Mouse (Mus musculus): ENCODE data around the gene Sorbs2. TPM values are rescaled to one million over a fixed set of nuclear protein-coding genes. Genes with fewer than 3 reads are reported as not detected.
A peak's percentile ranks its signal among the peaks of the same experiment; 100 is the strongest.

Sorbs2 gene
- polyA plus RNA-seq, 1 experiment from 2014 or later, result 32.2 TPM

GRCm38 (mm10) chr8:45734071-45734470 lies 226.5 kb downstream of the Sorbs2 start:
- no peak for ATAC-seq (ENCODE audit: low read depth)
- no peak overlapping the region for H3K9ac ChIP-seq (ENCODE audit: low read depth, low read length)

GRCm38 (mm10) chr8:45737266-45737665 lies 229.7 kb downstream of the Sorbs2 start:
- WGBS, result 88% methylated on average over 2 of the region's 2 CpGs
- Histone ChIP-seq H3K27ac (replicated peaks; ENCODE audit: low read depth, low read length) (no peak overlapping the region), H3K4me2 (ENCODE audit: low read depth, low read length) (no peak overlapping the region)

More at GRCm38 (mm10) chr8:45734071-45734470, 226.5 kb downstream of the Sorbs2 start:
- WGBS, result 62% methylated on average over 8 of the region's 8 CpGs
- H3K27me3 ChIP-seq (replicated peaks; ENCODE audit: control insufficient read depth, insufficient read depth, low read length), result no peaks in the 10 kb centered on the region; the same call in 1 of the 2 replicates
- H3K36me3 ChIP-seq (ENCODE audit: control insufficient read depth, insufficient read depth, low read length), result no peaks in the 10 kb centered on the region
- H3K4me1 ChIP-seq (ENCODE audit: control insufficient read depth, insufficient read depth, low read length), result no peaks in the 10 kb centered on the region
- H3K27ac ChIP-seq (replicated peaks; ENCODE audit: low read depth, low read length), result no peak overlapping the region
- no peak overlapping the region for H3K4me2 ChIP-seq (ENCODE audit: low read depth, low read length)
- no peaks in the 10 kb centered on the region for H3K9me3 ChIP-seq (ENCODE audit: control insufficient read depth, low read length)
- DNase-seq (ENCODE audit: low spot score), result peak; percentile 55
- H3K4me3 ChIP-seq (ENCODE audit: low read depth, low read length), result no peak overlapping the region

GRCm38 (mm10) chr8:45743326-45743725 lies 235.7 kb downstream of the Sorbs2 start:
- WGBS, result 79% methylated on average over 2 of the region's 2 CpGs
- no peaks in the 10 kb centered on the region for H3K36me3 ChIP-seq (ENCODE audit: control insufficient read depth, insufficient read depth, low read length)
- H3K9ac ChIP-seq (ENCODE audit: low read depth, low read length), result no peak overlapping the region
- no peak for ATAC-seq (ENCODE audit: low read depth)
- no peaks in the 10 kb centered on the region for H3K4me1 ChIP-seq (ENCODE audit: control insufficient read depth, insufficient read depth, low read length)
- no peak overlapping the region for H3K4me3 ChIP-seq (ENCODE audit: low read depth, low read length)
- no peak overlapping the region for H3K4me2 ChIP-seq (ENCODE audit: low read depth, low read length)
- no peaks in the 10 kb centered on the region for H3K27me3 ChIP-seq (replicated peaks; ENCODE audit: control insufficient read depth, insufficient read depth, low read length)
- H3K27ac ChIP-seq (replicated peaks; ENCODE audit: low read depth, low read length), result no peak overlapping the region
- H3K9me3 ChIP-seq (ENCODE audit: control insufficient read depth, low read length), result no peaks in the 10 kb centered on the region
- no peak for DNase-seq (ENCODE audit: low spot score)

More at GRCm38 (mm10) chr8:45737266-45737665, 229.7 kb downstream of the Sorbs2 start:
- Histone ChIP-seq H3K36me3 (ENCODE audit: control insufficient read depth, insufficient read depth, low read length) (no peaks in the 10 kb centered on the region), H3K9me3 (ENCODE audit: control insufficient read depth, low read length) (no peaks in the 10 kb centered on the region), H3K4me1 (ENCODE audit: control insufficient read depth, insufficient read depth, low read length) (no peaks in the 10 kb centered on the region), H3K9ac (ENCODE audit: low read depth, low read length) (no peak overlapping the region), H3K27me3 (replicated peaks; ENCODE audit: control insufficient read depth, insufficient read depth, low read length) (no peaks in the 10 kb centered on the region), H3K4me3 (ENCODE audit: low read depth, low read length) (no peak overlapping the region)
- DNase-seq (ENCODE audit: low spot score) (no peak), ATAC-seq (ENCODE audit: low read depth) (no peak)

- no peaks in the 10 kb centered on the region for H3K4me1 ChIP-seq (ENCODE audit: control insufficient read depth, insufficient read depth, low read length)
- no peak for ATAC-seq (ENCODE audit: low read depth)
These were observed 236.2 kb downstream of the Sorbs2 start for GRCm38 (mm10) chr8:45743739-45744138.

GRCm38 (mm10) chr8:45751512-45752502 lies 244.2 kb downstream of the Sorbs2 start:
- no peak overlapping the region for H3K9ac ChIP-seq (ENCODE audit: low read depth, low read length)
- H3K9me3 ChIP-seq (ENCODE audit: control insufficient read depth, low read length), result no peaks in the 10 kb centered on the region
- peak; percentile 26 for DNase-seq (ENCODE audit: low spot score)
- no peak for ATAC-seq (ENCODE audit: low read depth)
- no peak overlapping the region for H3K27ac ChIP-seq (replicated peaks; ENCODE audit: low read depth, low read length)
- H3K4me2 ChIP-seq (ENCODE audit: low read depth, low read length), result no peak overlapping the region
- H3K4me3 ChIP-seq (ENCODE audit: low read depth, low read length), result no peak overlapping the region
- no peaks in the 10 kb centered on the region for H3K27me3 ChIP-seq (replicated peaks; ENCODE audit: control insufficient read depth, insufficient read depth, low read length)
- no peaks in the 10 kb centered on the region for H3K36me3 ChIP-seq (ENCODE audit: control insufficient read depth, insufficient read depth, low read length)
- H3K4me1 ChIP-seq (ENCODE audit: control insufficient read depth, insufficient read depth, low read length), result no peaks in the 10 kb centered on the region
- 65% methylated on average over 12 of the region's 12 CpGs for WGBS

More at GRCm38 (mm10) chr8:45743739-45744138, 236.2 kb downstream of the Sorbs2 start:
- Histone ChIP-seq H3K9me3 (ENCODE audit: control insufficient read depth, low read length) (no peaks in the 10 kb centered on the region), H3K27ac (replicated peaks; ENCODE audit: low read depth, low read length) (no peak overlapping the region), H3K27me3 (replicated peaks; ENCODE audit: control insufficient read depth, insufficient read depth, low read length) (no peaks in the 10 kb centered on the region), H3K36me3 (ENCODE audit: control insufficient read depth, insufficient read depth, low read length) (no peaks in the 10 kb centered on the region), H3K9ac (ENCODE audit: low read depth, low read length) (no peak overlapping the region), H3K4me2 (ENCODE audit: low read depth, low read length) (no peak overlapping the region), H3K4me3 (ENCODE audit: low read depth, low read length) (no peak overlapping the region)
- no peak for DNase-seq (ENCODE audit: low spot score)

- H3K27ac ChIP-seq (replicated peaks; ENCODE audit: low read depth, low read length), result no peak overlapping the region
- 83% methylated on average over 9 of the region's 9 CpGs for WGBS
- H3K9me3 ChIP-seq (ENCODE audit: control insufficient read depth, low read length), result no peaks in the 10 kb centered on the region
- H3K4me3 ChIP-seq (ENCODE audit: low read depth, low read length), result no peak overlapping the region
- DNase-seq (ENCODE audit: low spot score) (no peak), ATAC-seq (ENCODE audit: low read depth) (peak; percentile 37; the same call in 1 of the 2 replicates)
- H3K9ac ChIP-seq (ENCODE audit: low read depth, low read length), result no peak overlapping the region
- no peaks in the 10 kb centered on the region for H3K36me3 ChIP-seq (ENCODE audit: control insufficient read depth, insufficient read depth, low read length)
- H3K4me2 ChIP-seq (ENCODE audit: low read depth, low read length), result no peak overlapping the region
- H3K27me3 ChIP-seq (replicated peaks; ENCODE audit: control insufficient read depth, insufficient read depth, low read length), result no peaks in the 10 kb centered on the region
- H3K4me1 ChIP-seq (ENCODE audit: control insufficient read depth, insufficient read depth, low read length), result no peaks in the 10 kb centered on the region
These were observed 247.9 kb downstream of the Sorbs2 start for GRCm38 (mm10) chr8:45755482-45755881.

- Histone ChIP-seq H3K9me3 (ENCODE audit: control insufficient read depth, low read length) (no peaks in the 10 kb centered on the region), H3K4me3 (ENCODE audit: low read depth, low read length) (no peak overlapping the region), H3K4me2 (ENCODE audit: low read depth, low read length) (no peak overlapping the region), H3K27me3 (replicated peaks; ENCODE audit: control insufficient read depth, insufficient read depth, low read length) (no peaks in the 10 kb centered on the region), H3K27ac (replicated peaks; ENCODE audit: low read depth, low read length) (no peak overlapping the region), H3K36me3 (ENCODE audit: control insufficient read depth, insufficient read depth, low read length) (no peaks in the 10 kb centered on the region), H3K9ac (ENCODE audit: low read depth, low read length) (no peak overlapping the region), H3K4me1 (ENCODE audit: control insufficient read depth, insufficient read depth, low read length) (no peaks in the 10 kb centered on the region)
- ATAC-seq (ENCODE audit: low read depth), result no peak
- no peak for DNase-seq (ENCODE audit: low spot score)
- WGBS, result 83% methylated on average over 7 of the region's 7 CpGs
These were observed 248.4 kb downstream of the Sorbs2 start for GRCm38 (mm10) chr8:45755972-45756371.

- no peak overlapping the region for H3K4me3 ChIP-seq (ENCODE audit: low read depth, low read length)
- H3K27ac ChIP-seq (replicated peaks; ENCODE audit: low read depth, low read length), result no peak overlapping the region
- H3K27me3 ChIP-seq (replicated peaks; ENCODE audit: control insufficient read depth, insufficient read depth, low read length), result no peaks in the 10 kb centered on the region
- ATAC-seq (ENCODE audit: low read depth) (no peak), DNase-seq (ENCODE audit: low spot score) (peak; percentile 23)
- 0 out of 2 replicates have a peak, but pooled peaks cover 3% of the 10 kb centered on the region for H3K4me1 ChIP-seq (ENCODE audit: control insufficient read depth, insufficient read depth, low read length)
- H3K9me3 ChIP-seq (ENCODE audit: control insufficient read depth, low read length), result no peaks in the 10 kb centered on the region
- H3K4me2 ChIP-seq (ENCODE audit: low read depth, low read length), result no peak overlapping the region
- 85% methylated on average over 9 of the region's 9 CpGs for WGBS
- H3K36me3 ChIP-seq (ENCODE audit: control insufficient read depth, insufficient read depth, low read length), result no peaks in the 10 kb centered on the region
- H3K9ac ChIP-seq (ENCODE audit: low read depth, low read length), result no peak overlapping the region
These were observed 253.0 kb downstream of the Sorbs2 start for GRCm38 (mm10) chr8:45760622-45761021.
